Mouse (Mus musculus): Measurements from ENCODE around the gene Inava.

Inava gene

DNA sequence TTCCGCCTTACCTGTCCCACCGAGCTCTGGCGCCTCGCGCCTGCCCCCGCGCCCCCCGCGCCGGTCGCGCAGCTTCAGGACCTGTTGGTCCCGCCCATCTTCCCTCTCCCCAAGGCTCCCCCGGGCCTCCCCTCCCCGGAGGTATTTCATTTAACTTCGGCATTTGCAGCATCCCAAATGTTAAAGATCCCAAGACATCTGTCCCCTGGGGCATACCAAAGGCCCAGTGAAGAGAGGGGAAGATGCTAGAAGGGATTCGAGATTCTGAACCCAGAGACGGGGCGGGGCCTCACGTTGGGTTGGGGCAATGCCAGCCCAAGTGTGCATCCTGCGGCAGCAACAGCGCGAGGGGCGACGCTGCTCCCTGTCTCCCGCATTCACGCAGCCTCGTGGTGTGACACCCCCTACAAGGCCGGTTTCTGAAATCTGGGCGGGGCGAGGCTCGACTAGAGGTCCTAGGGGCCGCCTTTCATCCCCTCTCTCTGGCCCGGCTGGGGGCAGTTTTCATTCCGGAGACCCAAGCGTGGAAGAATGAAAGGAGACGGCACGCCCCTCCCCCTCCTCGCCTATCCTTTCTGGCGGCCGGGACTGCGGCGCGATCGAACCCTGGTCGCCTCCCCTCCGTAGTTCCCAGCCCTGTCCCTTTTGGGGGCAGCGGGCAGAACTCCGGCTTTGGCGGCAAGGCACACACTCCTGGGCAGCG is at the start of gene Inava:
TSS of gene Inava (minus strand) at position 373 of the 703 bp plus-strand sequence.
- peak in 1 of 2 experiments; percentile 29 for DNase-seq

DNA sequence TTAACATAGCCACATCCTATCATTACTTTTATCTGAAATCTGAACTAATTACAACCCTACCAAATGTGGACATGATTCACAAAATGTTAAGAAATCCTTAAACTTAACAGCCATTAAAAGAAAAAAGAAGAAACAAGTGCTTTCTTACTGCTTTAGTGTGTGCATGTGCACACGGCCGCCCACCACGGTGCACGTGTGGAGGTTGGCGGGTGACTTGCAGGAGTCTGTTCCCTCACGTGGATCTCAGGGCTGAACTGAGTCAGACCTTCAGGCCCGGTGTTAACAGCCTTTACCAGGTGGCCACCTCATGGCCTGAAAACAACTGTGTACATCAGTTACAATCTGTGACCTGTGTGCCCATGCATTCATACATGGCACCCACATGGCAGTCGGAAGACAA is 43.3 kb upstream of the Inava start:
- DNase-seq = no peak

DNA sequence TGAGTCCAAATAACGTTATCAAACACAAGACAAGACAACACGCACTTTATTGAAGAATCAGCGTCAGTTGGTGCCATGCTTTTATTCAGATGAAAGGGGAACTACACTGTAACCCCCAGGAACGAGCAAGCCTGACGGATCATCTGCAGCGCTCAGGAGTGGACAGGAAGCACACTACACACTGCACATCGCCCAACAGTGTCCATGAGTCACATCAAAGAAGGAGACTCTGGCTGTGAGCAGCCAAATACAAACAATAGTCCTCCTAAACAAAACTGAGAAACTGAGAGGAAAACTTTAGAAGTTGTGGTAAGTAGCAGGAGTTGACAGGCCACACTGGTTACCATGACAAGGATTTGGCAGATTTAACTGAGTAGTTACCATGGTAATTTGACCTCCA is 34.2 kb upstream of the Inava start:
- no peak for DNase-seq

GRCm38 (mm10) chr1:136266127-136266526 is 32.1 kb upstream of the Inava start:
- DNase-seq = no peak

DNA sequence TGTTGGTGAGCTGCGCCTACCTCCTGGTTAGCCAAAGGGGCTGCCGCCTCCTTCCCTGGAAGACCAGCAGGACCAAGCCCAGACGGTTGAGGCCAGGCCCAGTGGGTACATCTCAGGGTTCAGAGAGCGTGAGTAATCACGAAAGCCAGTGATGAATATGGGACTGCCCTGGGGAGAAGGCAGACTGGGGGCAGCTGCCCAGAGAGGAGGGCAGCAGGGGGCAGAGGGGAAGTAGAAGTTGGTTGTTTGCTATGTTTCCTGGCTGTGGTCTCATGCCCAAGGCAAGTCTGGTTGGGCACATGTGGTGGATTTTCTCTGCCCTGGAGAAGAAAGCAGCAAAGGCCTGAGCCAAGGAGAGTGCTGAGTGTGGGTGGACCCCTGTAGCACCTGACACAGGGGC is 29.3 kb upstream of the Inava start:
- no peak for DNase-seq

DNA sequence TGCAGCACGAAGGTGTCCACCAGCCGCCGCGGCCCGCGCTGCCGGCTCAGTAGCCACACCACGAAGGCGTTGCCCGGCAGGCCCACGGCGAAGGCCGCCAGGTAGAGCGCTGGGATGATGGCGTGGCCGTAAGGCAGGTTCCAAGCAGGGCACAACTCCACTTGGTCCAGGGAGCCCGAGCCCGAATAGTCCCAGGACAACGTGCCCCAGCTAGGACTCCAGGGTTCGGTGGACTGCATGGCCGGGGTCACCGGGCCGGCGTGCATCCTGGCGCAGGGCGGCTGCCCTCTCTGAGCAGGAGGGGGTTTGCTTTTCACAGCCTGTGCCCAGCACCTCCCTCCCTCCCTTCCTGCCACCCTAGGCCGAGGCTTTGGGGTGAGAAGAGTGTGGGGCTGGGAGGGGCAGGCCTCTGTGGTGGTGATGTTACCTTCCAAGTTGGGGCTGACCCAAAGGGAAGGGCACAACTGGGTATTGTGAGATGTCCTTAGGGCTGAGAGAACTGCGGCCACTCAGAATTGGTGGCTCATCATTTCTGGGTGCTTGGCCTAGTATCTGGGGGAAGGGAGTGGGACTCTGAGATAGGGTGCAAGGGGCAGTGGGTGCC is 26.7 kb upstream of the Inava start, which contains the start of gene Gpr25:
TSS of gene Gpr25 (minus strand) at position 239 of the 604 bp plus-strand sequence.
- no peak for DNase-seq

- DNase-seq = no peak
Observed at GRCm38 (mm10) chr1:136259893-136260634, 26.0 kb upstream of the Inava start.

GRCm38 (mm10) chr1:136259543-136259892 is 25.5 kb upstream of the Inava start:
- DNase-seq = no peak

GRCm38 (mm10) chr1:136258495-136258894 is 24.4 kb upstream of the Inava start:
- peak; percentile 37 to 60 for DNase-seq

GRCm38 (mm10) chr1:136255657-136256056 is 21.6 kb upstream of the Inava start:
- peak in 1 of 2 experiments; percentile 33 for DNase-seq

GRCm38 (mm10) chr1:136255174-136255573 is 21.1 kb upstream of the Inava start:
- DNase-seq = no peak

DNA sequence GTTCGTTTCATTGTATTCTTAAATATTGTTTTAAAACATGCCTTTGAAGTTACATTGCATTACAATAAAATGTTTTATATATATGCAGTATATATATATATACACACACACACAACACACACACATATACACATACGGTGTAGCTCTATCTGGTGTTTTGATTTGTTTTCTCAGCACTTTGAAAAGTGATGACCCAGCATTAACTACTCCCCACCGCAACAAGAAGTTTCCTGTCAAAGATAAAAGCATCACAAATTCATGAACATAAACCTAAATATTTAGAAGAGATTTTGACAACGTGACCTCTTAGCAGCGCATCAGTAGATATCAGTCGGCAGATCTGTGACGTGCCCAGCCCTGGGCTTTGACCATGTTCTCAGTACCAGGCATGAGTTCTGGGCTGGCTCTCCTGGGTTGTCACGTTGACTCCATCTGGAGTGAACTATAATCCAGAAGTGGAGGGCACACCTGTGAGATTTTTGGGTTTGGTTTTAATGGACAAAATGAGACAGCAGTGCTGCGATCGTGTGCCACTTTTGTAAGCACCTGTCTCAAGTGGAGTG is 20.5 kb upstream of the Inava start:
- no peak for DNase-seq

- peak in 1 of 2 experiments; percentile 56 for DNase-seq
Observed at GRCm38 (mm10) chr1:136253472-136253871, 19.4 kb upstream of the Inava start.

- DNase-seq = no peak
Observed at GRCm38 (mm10) chr1:136249662-136250061, 15.6 kb upstream of the Inava start.

DNA sequence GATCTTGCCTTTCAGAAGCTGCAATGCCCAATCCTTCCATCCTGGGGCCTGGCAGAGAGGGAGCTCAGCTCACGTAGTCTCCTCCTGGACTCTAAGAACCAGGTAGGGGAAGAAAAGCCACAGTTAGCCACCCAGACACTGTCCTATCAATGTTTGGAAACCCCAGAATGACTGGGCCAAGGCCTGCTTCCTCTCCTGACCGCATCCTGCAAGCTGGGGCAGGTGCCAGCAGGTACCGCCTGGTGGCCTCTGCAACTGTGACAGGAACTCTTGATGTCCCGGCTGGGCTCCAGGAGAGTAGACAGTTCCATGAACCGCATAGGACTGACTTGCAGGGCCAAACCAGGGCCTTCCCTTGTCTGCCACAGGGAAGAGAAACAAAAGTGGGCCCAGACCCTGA is 13.3 kb upstream of the Inava start:
- no peak for DNase-seq

- no peak for DNase-seq
Observed at GRCm38 (mm10) chr1:136244469-136244868, 10.4 kb upstream of the Inava start.

DNA sequence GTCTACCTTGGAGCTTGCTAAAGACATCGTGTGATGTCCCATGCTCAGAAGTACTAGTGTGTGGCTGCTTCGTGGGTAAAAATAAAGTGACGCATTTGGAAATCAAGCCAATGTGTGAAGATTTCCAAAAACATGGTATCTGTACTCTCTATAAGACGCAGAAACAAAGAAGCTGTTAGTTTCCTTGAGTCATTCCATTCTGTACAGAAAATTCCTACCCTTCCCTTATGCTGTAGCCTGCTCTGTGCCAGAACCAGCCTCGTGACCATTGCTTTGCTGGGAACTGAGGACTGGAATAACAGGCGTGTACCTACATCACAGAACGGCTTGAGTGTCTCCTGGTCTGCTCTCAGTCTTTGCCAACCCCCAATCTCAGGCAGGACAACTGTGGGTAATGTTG is 7.7 kb upstream of the Inava start:
- DNase-seq = no peak

- DNase-seq = no peak
Observed at GRCm38 (mm10) chr1:136238495-136238894, 4.4 kb upstream of the Inava start.

GRCm38 (mm10) chr1:136234595-136235092 is 580 bp upstream of the Inava start:
- no peak for DNase-seq

DNA sequence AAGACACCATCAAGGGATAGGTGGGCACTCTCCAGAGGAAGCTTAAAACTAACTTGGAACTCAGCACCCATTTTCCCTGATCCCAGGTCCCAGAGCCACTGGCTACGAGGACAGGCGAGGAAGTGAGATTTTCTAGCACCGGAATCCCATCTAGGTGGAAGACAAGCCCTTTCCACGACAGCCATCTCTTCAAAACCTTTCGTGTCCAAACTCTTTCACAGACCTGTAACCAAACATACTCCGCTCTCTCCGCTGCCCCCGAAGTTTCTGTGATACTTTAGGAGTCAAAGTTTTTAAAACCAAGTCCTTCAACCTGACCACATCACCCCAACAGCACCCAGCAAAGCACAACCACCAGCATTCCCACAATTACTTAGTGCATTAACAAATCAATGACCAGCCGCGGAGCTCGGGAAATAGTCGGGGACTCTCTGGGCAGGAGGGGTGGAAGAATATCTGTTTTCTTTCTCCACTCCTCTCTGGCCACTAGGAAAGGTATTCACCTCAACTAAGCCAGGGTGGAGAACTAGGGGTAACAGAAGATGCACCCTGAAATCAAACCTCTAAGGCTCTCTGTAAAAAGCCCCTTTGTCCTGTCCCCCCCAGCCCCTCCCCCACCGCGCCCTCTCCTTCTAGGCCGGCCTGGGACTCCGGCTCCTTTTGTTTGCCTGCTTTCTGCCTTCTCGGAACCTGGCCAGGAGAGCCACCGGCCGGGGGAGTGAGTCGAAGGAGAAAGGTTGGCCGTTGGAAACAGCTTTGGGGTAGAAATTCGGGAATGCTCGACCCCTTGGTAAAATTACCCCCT is 876 bp downstream of the Inava start:
- no peak for DNase-seq

DNA sequence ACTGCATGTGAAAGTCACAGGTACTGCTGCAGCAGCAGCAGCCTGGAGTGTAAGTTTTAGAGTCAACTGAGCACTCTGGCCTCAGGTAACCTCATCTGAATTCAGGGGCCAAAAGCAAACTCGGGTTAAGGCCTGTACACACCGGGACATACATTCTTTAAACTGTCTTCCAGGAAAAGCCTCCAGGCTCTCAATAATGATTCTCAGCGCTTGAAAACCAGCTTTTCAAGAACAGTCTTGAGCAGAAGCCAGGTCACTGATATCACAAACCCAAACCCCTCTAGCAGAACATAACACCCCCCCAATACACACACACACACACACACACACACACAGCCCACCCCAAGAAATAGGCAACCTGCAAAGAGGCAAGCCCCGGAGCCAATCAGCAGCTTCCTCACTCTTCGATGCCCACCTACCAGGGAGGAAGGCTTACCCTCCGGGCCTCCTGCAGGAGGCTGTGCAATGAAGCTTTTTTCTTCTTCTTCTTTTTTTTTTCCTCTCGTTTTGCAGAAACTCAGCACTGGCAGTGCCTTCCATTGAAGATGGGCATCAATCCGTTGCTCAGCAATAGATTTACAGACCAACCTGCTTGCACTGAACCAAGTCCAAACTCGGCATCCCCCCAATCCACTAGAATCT is 1.7 kb downstream of the Inava start:
- DNase-seq = no peak

DNA sequence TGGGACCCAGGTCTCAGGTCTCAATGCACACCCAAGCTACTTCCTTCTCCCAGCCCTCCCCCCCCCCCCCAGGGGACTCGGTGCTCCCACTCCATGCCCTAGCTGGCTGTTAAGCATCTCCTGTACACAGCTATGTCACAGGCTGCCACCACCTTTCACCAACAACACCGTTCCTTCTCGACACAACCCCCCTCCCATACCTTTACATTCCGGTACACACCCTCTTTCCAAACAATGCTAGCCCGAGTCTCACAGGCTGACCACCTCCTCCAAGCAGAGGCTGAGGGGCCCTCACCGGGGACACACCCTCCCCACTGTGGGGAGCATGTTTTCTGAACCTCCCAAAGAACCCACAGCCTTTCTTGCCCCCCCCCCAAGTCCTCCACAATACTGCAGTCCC is 2.5 kb downstream of the Inava start:
- no peak for DNase-seq

Measured in thymus, adult 18-20 months (tissue).